Mouse (Mus musculus): ENCODE data around the gene Nav2.

DNA sequence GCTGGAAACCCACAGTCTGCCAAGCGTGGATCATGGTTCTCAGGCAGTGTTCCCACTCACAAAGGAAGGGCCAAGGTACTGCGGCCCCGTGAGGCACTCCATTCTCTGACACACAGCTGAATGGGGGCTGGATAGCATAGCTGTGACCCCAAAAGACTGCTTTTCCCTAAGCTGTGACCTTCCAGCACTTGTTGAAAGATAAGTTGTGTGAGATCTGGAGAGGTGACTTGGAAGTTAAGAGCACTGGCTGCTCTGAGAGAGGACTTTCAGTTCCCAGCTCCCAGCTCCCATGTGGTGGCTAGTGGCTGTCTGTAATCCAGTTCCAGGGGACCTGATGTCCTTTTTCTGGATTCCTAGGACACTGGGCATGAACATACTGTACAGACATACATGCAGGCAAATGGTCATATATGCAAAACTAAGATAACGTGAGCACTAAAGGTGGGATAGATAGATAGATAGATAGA is 588.9 kb downstream of the Nav2 start:
- TF ChIP-seq GATA1 (IDR thresholded peaks at IDR 0.05; ENCODE audit: borderline replicate concordance, low read length): no peak
- no peak for TF ChIP-seq FLI1 (IDR thresholded peaks at IDR 0.05; ENCODE audit: low read length)
